Mouse (Mus musculus): Measurements from ENCODE around the gene Hs2st1. TPM values are rescaled to one million over a fixed set of nuclear protein-coding genes. Genes with fewer than 3 reads are reported as not detected.

The Hs2st1 gene
- total RNA-seq, 2 experiments from 2014 or later: 57.2 to 65.1 TPM

DNA sequence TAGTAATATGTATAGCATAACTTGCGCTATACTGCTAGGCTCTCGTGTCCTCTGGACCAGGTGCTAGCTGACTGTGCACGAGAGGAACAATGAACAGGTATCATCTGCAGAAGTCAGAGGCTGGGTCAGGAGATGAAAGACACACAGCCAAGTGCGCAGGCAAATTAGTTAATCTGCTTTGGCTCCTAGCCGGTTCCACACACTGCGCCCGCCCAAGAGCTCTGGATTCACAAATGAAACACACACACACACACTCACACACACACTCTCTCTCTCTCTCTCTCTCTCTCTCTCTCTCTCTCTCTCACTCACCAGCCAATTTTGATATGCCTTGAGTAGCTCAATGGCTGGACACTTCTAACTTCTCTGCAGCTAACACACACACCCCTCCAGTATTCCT, 42.1 kb downstream of the Hs2st1 start:
- intact Hi-C loops (cut with DNase I): no loop called here
- no peak for DNase-seq (ENCODE audit: low spot score in 2 of 2)

DNA sequence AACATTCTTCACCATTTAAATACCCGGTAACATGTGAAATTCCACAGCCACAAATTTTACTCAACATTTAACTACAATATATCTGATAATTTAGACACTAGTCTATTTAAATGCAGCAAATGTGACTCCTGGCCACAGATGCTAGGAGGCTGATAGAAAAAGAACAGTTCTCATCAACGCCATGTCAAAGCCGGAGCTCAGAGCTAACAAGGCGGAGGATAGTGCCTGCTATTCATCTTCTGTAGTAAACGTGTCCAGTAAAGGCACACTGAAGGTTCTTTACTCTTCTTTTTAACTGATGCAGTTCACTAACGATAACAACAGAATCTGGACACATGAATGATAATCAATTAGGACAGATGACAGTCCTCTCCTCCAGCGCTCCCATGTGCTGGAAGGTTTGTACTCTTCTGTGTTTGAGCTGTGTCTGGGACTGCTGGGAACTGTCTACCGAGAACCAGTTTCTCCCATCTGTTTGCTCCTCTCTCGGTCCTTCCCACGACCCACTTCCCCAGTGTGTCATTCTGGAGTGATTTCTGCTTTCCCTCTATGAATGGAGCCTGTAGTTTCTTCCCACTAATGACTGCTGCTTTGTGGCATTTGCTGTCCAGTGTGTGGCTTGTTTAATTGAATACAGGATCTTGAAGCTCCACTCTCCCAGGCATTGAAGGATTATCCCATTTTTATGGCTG, 50.3 kb downstream of the Hs2st1 start:
- peak in 1 of 2 experiments; percentile 28 for DNase-seq (ENCODE audit: low spot score in 2 of 2)
- intact Hi-C loops (cut with DNase I): no loop called here

DNA sequence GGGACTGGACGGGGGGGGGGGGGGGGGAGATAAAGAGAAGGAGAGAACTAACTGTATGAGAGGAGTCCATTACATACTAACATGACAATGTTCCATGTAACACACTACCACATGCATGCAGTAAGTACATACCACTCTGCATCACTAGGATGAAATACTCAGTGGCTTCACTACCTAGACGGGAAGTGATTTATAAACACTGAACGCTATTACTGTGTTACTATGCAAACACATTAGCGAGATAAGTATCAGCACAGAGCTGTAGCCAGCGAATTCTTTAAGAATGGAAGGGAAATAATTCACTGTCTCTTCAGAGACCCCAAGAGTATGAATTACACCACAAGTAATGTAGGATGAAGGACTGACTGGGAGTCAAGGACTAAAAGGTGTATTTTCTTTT, 51.1 kb downstream of the Hs2st1 start:
- intact Hi-C loops (cut with DNase I): no loop called here
- no peak for DNase-seq (ENCODE audit: low spot score in 2 of 2)

DNA sequence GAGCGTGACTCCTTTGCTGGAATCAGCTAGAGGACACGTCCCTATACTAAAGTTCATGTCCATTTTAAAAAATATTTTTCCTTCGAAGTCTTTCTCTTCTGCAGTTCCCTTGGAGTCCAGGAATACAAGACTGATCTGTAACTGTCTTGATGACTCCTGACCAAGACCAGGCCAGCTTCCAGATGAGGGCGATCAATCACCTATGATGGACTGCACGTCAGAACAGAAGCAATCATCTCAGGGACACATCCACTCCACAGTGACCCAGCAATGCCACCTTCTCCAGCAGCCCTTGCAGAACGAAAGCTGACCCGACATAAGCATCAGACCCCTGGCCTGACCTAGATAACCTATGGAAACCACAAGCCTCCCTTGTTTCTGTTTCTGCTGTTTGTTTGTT, 54.7 kb downstream of the Hs2st1 start:
- intact Hi-C loops (cut with DNase I): no loop called here
- DNase-seq (ENCODE audit: low spot score in 2 of 2): no peak

DNA sequence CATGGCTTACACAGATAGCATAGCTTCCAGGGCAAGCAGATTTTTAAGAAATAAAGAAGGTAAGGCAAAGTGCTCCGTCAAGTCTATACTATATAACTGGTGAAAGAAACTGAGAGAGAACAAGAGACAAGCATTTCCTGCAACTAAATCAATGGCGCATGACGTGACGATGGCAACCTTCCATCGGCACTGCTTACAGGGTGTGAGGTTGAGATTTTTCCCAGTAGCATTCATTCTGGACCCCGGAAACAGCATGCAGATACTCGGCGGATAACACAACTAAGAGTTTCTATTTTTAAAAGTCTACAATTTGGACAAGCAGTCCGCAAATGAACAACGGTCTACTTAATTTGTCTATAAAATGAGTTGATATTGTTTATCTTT, 55.9 kb downstream of the Hs2st1 start:
- intact Hi-C loops (cut with DNase I): no loop called here
- DNase-seq (ENCODE audit: low spot score in 2 of 2): no peak

DNA sequence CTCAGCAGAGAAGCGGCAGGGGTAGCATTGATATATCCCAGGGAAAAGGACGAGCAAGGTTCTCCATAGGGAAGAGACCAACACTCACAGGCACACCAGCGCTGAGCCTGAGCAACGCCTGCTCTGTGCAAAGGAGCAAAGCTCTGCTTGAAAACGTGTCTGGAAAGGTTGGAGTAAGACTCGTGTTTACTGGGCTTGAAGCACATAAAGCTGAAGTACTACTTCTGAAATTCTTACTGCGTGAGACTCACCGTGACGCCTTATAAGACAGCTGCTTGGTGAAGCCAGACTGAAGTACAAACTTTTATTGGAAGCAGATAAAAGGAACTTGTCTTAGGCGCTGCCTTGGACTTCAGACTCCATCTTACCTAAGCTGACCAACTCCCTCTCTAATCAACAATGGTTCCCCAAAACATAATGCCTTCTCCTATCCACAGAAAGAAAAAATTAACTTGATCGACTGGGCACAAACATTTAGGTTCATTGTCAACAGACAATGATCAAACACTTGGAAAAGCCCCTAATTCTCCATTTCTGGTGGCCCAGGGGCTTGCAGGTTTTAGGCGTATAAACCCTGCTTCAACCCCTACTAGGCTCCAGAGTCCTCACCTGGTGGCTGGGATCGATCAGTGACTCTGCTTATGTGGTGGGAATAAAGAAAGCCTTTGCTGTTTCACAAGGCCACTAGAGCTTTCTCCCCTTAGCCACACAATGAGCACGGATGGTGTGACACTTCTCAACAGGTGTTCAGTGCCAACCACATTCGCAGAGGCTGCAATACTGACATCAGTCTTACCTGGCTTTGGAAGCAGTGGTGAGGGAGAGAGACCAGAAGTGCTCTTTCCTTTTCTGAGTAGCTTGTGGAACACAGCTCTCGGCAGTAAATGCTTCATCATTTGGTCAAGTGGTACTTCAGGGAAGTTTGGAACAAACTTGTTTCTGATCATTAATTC, 56.5 kb downstream of the Hs2st1 start:
- intact Hi-C loops (cut with DNase I): no loop called here
- no peak for DNase-seq (ENCODE audit: low spot score in 2 of 2)

DNA sequence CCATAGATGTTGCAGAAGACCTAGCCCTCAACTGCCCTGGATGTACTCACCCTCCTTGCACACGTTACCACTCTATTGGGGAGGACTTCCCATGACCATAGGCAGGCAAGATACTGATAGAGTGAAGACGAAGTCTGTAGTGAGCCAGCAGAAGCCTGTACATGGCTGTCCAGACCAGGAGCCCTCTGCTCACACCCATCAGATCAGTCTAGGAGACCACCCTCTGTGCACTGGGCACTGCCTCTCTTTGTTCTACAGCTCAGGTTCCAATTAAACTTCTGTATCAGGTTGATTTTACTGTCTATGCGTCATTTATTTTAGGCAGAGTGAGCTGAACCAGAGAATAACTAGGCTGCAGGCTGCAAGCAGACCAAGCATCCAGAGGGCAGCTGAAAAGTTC, 59.3 kb downstream of the Hs2st1 start:
- no peak for DNase-seq (ENCODE audit: low spot score in 2 of 2)
- intact Hi-C loops (cut with DNase I): no loop called here

DNA sequence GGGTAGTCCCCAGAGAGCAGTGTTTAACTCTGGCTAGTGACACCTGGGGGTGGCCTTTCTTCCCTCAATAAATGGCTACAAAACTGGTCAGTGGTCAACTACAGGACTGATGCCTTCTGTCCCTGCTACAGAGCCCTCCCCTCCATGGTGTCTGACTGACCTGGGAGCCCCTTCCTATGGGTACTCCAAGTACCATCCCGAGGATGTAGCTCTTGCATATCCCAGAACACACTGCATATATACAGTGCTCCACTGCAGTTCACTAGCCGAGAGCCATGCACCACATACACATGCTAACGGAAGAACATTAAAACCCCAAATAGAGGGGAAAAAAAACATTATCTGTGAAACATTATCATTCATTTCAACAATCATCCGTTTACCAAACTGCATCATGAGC, 61.6 kb downstream of the Hs2st1 start:
- no peak for DNase-seq (ENCODE audit: low spot score in 2 of 2)
- intact Hi-C loops (cut with DNase I): no loop called here

DNA sequence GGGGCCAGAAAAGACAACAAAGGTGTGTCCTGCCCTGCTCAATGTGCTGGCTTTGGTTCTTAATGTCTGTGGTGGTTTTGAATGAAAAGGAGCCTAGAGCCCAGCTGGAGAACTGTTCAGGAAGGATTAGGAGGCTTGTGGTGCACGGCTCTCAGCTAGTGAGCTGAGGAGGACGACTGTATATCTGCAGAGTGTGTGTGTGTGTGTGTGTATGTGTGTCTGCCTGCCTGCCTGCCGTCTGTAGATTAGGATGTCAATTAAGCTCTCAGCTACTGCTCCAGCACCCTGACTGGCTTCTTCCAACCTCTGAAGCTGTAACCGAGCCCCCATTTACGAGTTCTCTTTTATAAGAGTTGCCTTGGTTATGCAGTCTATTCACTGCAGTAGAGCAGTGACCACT, 62.1 kb downstream of the Hs2st1 start:
- DNase-seq (ENCODE audit: low spot score in 2 of 2): no peak
- intact Hi-C loops (cut with DNase I): no loop called here

DNA sequence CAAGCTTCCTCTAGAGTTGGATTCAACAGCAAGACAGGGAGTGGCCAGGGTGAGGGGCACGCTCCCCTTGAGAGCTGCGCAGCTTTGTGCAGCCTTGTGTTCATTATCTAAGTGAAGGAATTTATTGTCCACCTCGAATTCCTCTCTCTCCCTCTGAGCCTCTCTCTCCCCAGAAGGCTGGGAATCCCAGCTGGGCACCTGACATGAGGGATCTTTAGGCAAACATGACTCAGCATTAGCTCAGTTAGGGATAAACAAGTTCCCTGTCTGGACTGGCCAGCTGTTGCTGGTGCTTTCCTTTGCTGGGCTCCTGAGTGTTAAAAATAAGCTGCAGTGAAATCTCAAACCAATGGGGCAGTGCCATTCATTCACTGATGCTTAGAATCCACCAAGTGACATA, 63.8 kb downstream of the Hs2st1 start:
- no peak for DNase-seq (ENCODE audit: low spot score in 2 of 2)
- intact Hi-C loops (cut with DNase I): no loop called here

DNA sequence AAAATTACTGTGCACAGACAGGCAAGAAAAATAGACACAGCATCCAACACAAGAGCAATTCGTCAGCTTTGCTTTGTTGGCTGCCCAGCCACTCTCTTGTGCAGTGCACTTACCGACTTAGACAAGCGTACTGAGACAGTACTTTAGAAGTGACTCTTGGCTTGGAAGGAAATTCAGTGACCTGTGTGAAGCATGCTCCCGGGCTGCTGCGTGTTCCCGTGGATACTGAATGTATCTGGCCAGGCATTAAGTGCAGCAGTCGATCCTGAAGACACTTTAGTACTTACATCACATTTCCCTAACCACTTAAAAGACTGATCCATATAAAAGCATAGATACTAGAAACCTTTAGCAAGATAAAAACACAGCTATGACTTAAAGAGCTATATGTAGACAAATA, 68.1 kb downstream of the Hs2st1 start:
- no peak for DNase-seq (ENCODE audit: low spot score in 2 of 2)

DNA sequence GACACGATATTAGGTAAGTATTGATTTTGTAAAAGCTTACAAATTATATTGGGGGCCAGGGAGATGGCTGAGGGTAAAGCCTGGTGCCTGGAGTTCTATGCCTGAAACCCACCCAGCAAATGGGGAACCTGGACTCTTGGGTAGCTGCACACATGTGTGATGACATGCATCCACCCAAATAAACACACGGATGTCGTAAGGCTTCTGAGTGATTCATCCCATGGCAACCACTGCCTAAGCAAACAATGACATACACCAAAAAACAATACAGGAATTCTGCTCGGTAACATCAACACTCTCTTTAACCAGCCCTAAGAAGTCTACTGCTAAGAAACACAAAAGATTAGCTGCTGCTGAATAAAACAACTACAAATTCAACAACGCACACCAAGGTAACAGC, 73.2 kb downstream of the Hs2st1 start:
- intact Hi-C loops (cut with DNase I): no loop called here
- no peak for DNase-seq (ENCODE audit: low spot score in 2 of 2)

More for the DNA sequence above, 68.1 kb downstream of the Hs2st1 start:
- intact Hi-C loops (cut with DNase I): no loop called here

DNA sequence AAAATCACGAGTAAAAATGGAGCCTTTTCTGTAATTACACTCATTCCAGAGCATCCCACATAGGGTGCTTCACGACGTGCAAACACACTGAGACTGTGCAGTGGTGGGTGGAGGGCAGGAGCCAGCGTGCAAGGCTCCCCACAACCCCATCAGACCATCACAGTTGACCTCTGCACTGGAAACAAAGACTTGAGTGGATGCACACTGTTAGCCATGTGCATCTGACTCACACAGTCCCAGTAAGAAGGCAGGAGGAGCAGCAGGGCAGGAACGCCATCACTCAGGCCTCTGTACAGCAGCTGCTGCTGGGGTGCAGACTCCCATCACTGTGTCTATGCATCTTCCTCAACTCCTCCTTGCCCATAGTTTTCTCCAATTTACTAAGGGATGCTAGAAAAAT, 75.1 kb downstream of the Hs2st1 start:
- no peak for DNase-seq (ENCODE audit: low spot score in 2 of 2)
- intact Hi-C loops (cut with DNase I): no loop called here

DNA sequence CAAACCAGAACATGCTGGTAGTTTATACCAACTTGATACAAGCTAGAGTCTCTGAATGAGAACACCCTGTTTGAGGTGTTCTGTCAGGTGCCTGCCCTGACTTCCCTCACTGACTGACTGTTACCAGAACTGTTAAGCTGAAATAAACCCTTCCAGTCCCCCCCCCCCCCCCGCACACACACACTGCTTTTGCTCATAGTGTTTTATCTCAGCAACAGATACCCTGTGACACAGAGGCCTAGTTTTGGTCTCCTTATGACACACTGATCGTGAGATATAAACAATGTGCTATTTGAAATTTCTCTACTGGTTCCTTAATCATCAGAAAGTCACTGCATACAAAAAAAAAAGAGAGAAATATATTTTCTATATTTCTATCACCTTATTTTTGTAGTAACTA, 81.2 kb downstream of the Hs2st1 start:
- intact Hi-C loops (cut with DNase I): no loop called here
- DNase-seq (ENCODE audit: low spot score in 2 of 2): no peak

DNA sequence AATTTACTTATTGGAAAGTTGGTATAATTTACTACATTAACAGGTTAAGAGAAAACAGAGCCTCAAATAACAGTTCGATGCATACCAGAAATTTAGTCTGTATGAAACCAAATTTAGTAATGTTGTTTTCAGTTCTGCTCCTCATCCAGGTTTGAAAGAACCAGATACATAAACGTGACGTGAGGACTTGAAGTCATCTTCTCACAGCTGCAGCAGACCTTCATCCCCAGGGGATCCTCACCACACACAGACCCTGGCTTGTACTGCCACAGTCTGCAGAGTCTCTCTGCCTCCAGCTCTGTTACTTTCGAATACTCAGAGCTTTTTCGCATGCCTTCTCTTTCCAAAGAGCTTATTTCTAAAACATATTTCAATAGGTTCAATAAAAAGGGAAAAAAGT, 89.4 kb downstream of the Hs2st1 start:
- DNase-seq (ENCODE audit: low spot score in 2 of 2): no peak
- intact Hi-C loops (cut with DNase I): no loop called here

DNA sequence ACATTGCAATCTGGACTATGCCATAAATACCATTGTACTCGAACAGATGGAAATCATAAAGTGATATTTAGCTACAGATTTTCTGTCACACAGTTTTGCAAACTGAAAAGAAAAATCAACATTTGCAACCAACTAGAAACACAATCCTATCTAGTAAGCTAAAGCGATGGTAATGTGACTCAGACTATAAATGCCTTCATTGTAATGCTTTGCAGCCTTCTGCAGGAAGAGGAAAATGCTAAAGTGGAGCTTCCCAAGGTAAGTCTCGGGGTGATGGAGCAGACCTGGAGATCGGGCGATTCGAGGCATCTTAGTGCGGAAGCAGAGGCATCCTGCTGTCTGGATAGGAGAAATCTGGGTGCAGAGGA, 91.6 kb downstream of the Hs2st1 start:
- intact Hi-C loops (cut with DNase I): no loop called here

DNA sequence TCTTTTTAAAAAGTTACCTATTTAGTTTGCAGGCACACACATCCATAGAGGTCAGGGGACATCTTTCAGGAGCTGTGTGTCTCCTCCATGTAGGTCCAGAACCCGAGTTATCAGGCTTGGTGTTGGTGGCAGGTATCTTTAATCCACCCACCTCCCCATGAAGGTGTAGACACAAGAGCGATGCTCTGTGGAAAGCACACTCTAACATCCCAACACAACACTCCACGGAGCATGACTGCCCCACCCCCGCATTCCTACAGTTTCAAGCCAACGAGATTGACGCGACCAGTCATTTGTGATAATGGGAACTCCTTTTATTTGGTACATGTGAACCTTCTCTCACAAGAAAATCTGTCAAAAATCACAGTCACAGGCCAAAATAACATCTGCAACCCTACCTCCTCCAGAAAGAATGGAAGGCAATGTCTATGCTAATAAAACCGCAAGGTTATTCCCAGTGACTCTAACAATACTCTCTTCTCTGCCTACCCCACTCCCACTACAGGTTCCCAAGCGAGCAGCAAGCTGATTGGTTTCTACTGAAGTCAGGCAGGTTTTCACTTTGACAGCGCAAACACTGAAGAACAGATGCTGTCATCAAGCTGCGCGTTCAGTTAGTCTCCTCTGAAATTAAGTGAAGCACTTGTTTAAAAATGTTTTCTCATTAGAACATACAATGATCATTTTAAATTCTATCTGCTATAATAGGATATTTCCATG, 92.1 kb downstream of the Hs2st1 start:
- peak; percentile 32 to 50 for DNase-seq (ENCODE audit: low spot score in 2 of 2)
- intact Hi-C loops (cut with DNase I): no loop called here

More for the DNA sequence above, 91.6 kb downstream of the Hs2st1 start:
- DNase-seq (ENCODE audit: low spot score in 2 of 2): no peak

DNA sequence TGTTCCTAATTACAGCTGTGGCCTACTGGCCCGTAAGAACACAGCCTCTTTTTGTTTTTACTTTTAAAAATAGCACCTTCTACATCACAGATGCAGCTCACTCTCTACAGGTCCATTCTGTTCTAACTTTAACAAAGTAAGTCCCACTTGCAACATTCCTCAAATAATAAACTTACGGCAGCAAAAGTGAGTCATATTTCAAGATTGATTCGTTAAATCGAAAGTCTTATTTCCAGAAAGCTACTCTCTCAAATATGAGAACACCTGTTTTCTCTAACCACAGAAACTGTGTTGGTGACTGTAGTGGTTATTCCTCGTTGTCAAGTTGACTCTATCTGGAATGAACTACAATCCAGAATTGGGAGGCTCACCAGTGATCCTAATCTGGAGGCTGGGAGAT, 94.1 kb downstream of the Hs2st1 start:
- intact Hi-C loops (cut with DNase I): no loop called here
- no peak for DNase-seq (ENCODE audit: low spot score in 2 of 2)

DNA sequence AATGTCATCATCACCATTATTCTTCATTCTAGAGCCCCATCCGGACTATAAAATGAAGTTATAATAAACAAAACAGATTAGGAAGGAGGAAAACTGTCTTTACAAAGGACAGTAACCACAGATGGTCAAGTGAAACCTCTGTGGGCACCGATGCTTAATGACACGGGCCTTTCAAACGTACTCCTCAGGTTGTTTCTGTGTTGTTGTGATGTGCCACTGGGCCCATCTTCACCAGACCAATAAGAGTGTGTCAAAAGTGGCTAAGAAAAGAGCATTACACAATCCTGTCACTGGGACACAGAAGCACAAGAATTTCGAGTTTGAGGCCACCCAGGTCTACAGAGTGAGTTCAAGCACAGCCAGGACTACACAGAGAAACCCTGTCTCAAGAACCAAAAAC, 95.3 kb downstream of the Hs2st1 start:
- no peak for DNase-seq (ENCODE audit: low spot score in 2 of 2)
- intact Hi-C loops (cut with DNase I): no loop called here

DNA sequence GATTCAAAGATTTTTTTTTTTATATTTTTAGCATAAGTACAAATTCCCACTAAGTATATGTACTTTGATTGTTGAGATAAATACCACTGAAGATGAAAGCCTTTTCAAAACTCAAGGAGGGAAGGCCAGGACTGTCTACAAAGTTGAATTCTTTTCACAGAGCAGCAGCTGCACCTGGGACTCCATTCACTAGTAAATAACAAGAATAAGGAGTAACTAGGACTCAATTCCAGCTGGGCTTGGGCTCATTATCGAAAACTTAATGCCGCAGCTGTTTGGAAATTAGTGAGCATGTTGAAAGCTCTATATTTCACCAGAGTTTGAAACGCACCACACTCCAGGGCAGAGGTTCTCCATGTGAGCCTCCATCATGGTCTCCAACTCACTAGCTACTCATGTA, 98.0 kb downstream of the Hs2st1 start:
- no peak for DNase-seq (ENCODE audit: low spot score in 2 of 2)
- intact Hi-C loops (cut with DNase I): no loop called here
